Mouse (Mus musculus): ENCODE results near the gene Rad54l. TPM values are rescaled to one million over a fixed set of nuclear protein-coding genes. Genes with fewer than 3 reads are reported as not detected.

Gene Rad54l
- polyA plus RNA-seq, 1 experiment from 2014 or later: 20.7 TPM

DNA sequence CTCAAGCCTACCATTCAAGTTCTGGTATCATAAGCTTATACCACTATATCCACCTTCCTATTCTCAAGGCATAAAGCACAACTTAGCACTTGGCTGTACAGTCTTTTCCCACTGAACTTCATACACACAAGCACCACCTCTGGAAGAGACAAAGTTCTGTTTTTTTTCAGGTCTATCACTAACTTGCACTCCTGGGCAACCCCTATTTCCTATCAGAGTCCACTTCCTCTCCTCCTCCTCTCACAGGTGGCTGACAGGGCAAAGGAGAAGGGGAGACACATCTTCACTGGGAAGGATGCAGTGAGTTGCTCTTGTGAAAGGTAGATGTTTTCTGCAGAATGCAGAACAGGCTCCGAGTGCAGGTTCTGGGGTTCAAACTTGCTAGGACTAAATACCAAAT lies 75.8 kb downstream of the Rad54l start:
- peaks cover 29% of the 10 kb centered on the region; the same call in 1 of the 2 replicates for H3K36me3 ChIP-seq (ENCODE audit: control insufficient read depth, insufficient read depth, low read length)
- no peaks in the 10 kb centered on the region for H3K9me3 ChIP-seq (ENCODE audit: control insufficient read depth, low read length)
- H3K27me3 ChIP-seq (replicated peaks; ENCODE audit: control insufficient read depth, insufficient read depth, low read length): no peaks in the 10 kb centered on the region
- H3K9ac ChIP-seq (ENCODE audit: low read depth, low read length): no peak overlapping the region
- no peak overlapping the region for H3K4me2 ChIP-seq (ENCODE audit: low read depth, low read length)
- DNase-seq (ENCODE audit: low spot score) (no peak), ATAC-seq (ENCODE audit: low read depth) (no peak)
- 86% methylated on average over 1 of the region's 1 CpGs for WGBS
- 0 out of 2 replicates have a peak, but pooled peaks cover 5% of the 10 kb centered on the region for H3K4me1 ChIP-seq (ENCODE audit: control insufficient read depth, insufficient read depth, low read length)
- H3K27ac ChIP-seq (replicated peaks; ENCODE audit: low read depth, low read length): no peak overlapping the region
- no peak overlapping the region for H3K4me3 ChIP-seq (ENCODE audit: low read depth, low read length)

DNA sequence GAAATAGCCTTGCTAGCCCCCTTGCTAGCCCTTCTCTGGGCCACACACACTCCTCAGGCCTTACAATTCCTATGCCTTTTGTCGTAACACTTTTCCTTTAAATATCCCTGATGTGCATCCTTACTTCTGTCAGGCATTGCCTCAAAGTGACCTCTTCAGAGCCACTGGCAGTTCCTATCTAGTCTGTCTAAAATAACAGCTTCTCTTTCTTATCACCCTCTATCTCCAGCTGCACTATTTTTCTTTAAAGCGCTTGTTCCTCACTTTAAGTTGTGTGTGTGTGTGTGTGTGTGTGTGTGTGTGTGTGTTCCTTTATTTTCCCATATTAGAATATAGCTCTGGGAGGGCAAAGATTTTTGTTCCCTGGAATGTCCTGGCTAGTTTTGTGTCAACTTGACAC lies 76.9 kb downstream of the Rad54l start:
- Histone ChIP-seq H3K9ac (ENCODE audit: low read depth, low read length) (no peak overlapping the region), H3K9me3 (ENCODE audit: control insufficient read depth, low read length) (no peaks in the 10 kb centered on the region), H3K27ac (replicated peaks; ENCODE audit: low read depth, low read length) (no peak overlapping the region), H3K4me1 (ENCODE audit: control insufficient read depth, insufficient read depth, low read length) (no peaks in the 10 kb centered on the region), H3K4me2 (ENCODE audit: low read depth, low read length) (no peak overlapping the region), H3K27me3 (replicated peaks; ENCODE audit: control insufficient read depth, insufficient read depth, low read length) (no peaks in the 10 kb centered on the region), H3K36me3 (ENCODE audit: control insufficient read depth, insufficient read depth, low read length) (peaks cover 37% of the 10 kb centered on the region), H3K4me3 (ENCODE audit: low read depth, low read length) (no peak overlapping the region)
- 90% methylated on average over 2 of the region's 2 CpGs for WGBS
- no peak for ATAC-seq (ENCODE audit: low read depth)
- no peak for DNase-seq (ENCODE audit: low spot score)

Other genes with a start within 250 kb of the Rad54l start
- gene Kncn, start 239.3 kb downstream of the Rad54l start, polyA plus RNA-seq (2014; fragmentation: Nextera tagmentation; extraction: Ambion mirVana): 0.31 TPM in 1 of 2 replicates, not detected in the other
- gene 6430628N08Rik, start 233.0 kb downstream of the Rad54l start, polyA plus RNA-seq (2014; fragmentation: Nextera tagmentation; extraction: Ambion mirVana): 0.10 and 0.29 TPM in 2 replicates
- gene Dmbx1, start 183.8 kb downstream of the Rad54l start, polyA plus RNA-seq (2014; fragmentation: Nextera tagmentation; extraction: Ambion mirVana): 0.26 and 0.58 TPM in 2 replicates
- 3.8 and 4.5 TPM in 2 replicates for gene Faah, start 105.8 kb downstream of the Rad54l start, polyA plus RNA-seq (2014; fragmentation: Nextera tagmentation; extraction: Ambion mirVana)
- 17.7 and 20.2 TPM in 2 replicates for gene Nsun4, start 69.8 kb downstream of the Rad54l start, polyA plus RNA-seq (2014; fragmentation: Nextera tagmentation; extraction: Ambion mirVana)
- gene Uqcrh, start 48.6 kb downstream of the Rad54l start, polyA plus RNA-seq (2014; fragmentation: Nextera tagmentation; extraction: Ambion mirVana): 511 and 572 TPM in 2 replicates
- 73.1 and 85.5 TPM in 2 replicates for gene Lrrc41, start 48.4 kb downstream of the Rad54l start, polyA plus RNA-seq (2014; fragmentation: Nextera tagmentation; extraction: Ambion mirVana)
- gene Pomgnt1, start 150 bp upstream of the Rad54l start, polyA plus RNA-seq (2014; fragmentation: Nextera tagmentation; extraction: Ambion mirVana): 60.4 and 62.7 TPM in 2 replicates
- gene Lurap1, start 27.6 kb upstream of the Rad54l start, polyA plus RNA-seq (2014; fragmentation: Nextera tagmentation; extraction: Ambion mirVana): 2.3 and 2.4 TPM in 2 replicates
- gene Tspan1, start 43.9 kb upstream of the Rad54l start, polyA plus RNA-seq (2014; fragmentation: Nextera tagmentation; extraction: Ambion mirVana): 1.7 and 4.0 TPM in 2 replicates
- gene 1700042G07Rik, start 49.7 kb upstream of the Rad54l start, polyA plus RNA-seq (2014; fragmentation: Nextera tagmentation; extraction: Ambion mirVana): not detected in 2 replicates
- not detected in 2 replicates for gene Gm49337, start 49.7 kb upstream of the Rad54l start, polyA plus RNA-seq (2014; fragmentation: Nextera tagmentation; extraction: Ambion mirVana)
- 15.5 and 17.0 TPM in 2 replicates for gene Pik3r3, start 97.9 kb upstream of the Rad54l start, polyA plus RNA-seq (2014; fragmentation: Nextera tagmentation; extraction: Ambion mirVana)